Mouse (Mus musculus): ENCODE data around the gene Prss33. TPM values are rescaled to one million over a fixed set of nuclear protein-coding genes. Genes with fewer than 3 reads are reported as not detected.

Gene Prss33
- polyA plus RNA-seq (2012; rRNA removed) = 0.04 and 0.39 TPM in 2 replicates

GRCm38 (mm10) chr17:23836006-23836575, at the start of gene Prss33:
Gene Prss33 (minus strand): TSS chr17:23836056.

GRCm38 (mm10) chr17:23880576-23880975, 44.7 kb upstream of the Prss33 start, which contains the start of the genes Dcpp1 and Dcpp2:
Gene Dcpp1 (plus strand): TSS chr17:23880876.
Gene Dcpp2 (plus strand): TSS chr17:23880880.

DNA sequence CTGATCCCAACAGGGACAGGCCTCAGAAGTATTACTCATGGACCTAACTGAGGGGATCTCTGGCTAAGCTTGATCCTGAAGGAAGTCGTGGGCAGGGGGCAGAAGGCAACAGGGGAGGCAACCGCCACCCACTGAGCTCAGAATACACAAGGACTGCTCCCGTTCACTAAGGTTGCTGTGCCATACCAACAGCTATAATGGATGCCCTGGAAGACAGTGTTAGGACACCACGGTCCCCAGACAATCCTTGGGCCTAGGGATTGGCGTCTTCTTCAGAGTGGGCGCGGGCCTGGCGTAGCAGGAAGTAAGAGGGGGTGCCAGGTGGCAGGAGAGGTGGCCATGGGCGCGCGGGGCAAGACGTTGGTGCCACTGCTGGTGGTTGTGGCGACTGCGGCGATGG, 31.9 kb upstream of the Prss33 start, which contains the start of gene Prss21:
Prss21 (plus strand) TSS at position 301 of the 400 bp plus-strand sequence.

DNA sequence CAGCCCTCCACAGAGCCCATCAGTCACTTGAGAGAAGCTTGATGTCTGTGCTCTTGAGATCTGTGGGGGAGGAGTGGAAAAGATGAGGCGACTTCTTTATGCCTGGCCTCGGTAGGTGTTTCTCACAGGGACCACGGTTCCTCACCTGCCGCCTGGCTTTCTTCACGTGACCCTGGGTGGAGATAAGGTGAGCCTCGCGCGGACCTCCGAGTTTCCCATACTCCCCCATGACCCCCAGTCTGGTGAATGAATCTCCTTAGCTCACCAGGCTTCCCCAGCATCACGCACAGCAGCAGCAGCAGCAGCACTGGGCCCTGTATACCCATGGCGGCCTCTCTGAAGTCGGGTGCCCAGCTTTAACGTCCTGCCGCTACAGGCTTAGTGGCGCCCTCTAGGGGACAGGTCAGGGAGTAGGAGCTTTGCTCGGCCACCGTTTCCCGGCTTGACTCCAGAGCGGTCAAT, 8.0 kb upstream of the Prss33 start, which contains the start of the genes Prss32 and Prss41:
Prss32 (plus strand) TSS at position 44 of the 462 bp plus-strand sequence.
Prss41 (minus strand) TSS at position 361 of the 462 bp plus-strand sequence.

DNA sequence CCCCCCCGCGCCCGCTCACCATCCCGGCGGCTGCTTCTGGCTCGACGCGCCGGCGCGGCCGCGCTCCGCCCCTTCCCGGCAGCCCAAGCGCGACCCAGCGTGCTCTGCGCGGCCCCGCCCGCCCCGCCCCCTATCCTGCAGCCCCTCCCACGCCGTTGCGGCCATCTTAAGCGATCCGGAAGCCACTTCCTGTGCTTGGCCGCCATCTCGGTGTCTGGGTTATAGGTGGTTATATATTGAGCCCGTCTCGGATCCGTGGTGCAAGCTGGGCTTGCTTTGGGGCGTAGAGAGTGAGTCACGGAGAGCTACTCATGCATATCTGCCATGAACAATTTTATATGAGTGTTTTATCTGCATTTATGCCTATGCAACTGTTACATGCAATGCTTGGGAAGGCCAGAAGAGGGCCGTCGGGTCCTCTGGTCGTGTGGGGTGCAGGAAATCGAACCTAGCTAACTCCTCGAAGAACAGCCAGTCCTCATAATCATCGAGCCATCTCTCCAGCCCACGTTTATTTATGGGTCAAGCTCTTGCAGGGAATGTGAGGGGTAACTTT, 6.7 kb downstream of the Prss33 start, which contains the start of gene Elob:
Elob (minus strand) TSS at position 73 of the 556 bp plus-strand sequence.

DNA sequence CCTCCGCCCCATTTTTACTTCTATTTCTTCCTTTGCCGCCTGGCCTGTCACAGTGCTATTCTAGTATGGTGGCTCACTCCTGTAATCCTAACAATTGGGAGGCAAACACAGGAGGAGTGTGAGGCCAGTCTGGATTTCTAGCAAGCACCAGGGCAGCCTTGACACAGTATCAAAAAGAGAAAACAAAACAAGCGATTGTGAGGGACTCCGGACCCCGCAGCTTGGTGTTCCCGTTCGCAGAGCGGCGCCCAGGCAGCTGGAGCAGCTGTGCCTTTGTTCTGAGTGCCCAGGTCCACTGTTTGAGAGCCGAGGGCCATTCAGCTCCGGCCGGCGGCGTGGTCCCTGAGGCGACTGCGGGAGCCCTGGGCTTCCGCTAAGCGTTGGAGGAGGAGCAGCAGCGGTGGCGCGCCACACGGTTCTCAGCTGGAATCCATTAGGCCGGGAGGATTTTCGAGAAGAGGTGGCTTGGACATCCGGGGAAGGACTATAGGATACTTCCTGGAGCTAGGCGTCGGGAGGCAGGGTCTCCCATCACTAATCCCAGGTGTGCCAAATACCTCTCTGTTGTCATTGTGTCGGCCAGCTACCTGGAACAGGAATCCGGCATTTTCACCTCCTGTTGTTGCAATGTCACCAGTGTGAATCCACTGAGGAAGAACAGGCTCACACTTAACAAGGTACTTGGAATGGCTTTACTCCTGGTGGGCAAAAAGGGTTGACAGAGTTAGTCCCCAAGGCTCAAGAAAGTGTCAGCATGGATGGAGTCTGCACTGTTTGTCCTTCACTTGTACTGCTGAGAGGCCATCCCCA, 45.4 kb downstream of the Prss33 start, which contains the start of gene Srrm2:
Srrm2 (plus strand) TSS at position 264 of the 810 bp plus-strand sequence.

GRCm38 (mm10) chr17:23785561-23786471, 50.0 kb downstream of the Prss33 start, which contains the start of gene Flywch2:
Gene Flywch2 (minus strand): TSS chr17:23786081.

Other genes with a start within 250 kb of the Prss33 start
- 7.4 and 8.7 TPM in 2 replicates for gene Zfp13, start 236.6 kb downstream of the Prss33 start, polyA plus RNA-seq (2012; rRNA removed)
- gene Zscan10, start 235.2 kb downstream of the Prss33 start, polyA plus RNA-seq (2012; rRNA removed) = 0.06 TPM in 1 of 2 replicates, not detected in the other
- gene Mmp25, start 190.8 kb downstream of the Prss33 start, polyA plus RNA-seq (2012; rRNA removed) = 0.51 and 0.68 TPM in 2 replicates
- 11.4 and 11.9 TPM in 2 replicates for gene Bicdl2, start 175.6 kb downstream of the Prss33 start, polyA plus RNA-seq (2012; rRNA removed)
- gene Hcfc1r1, start 162.5 kb downstream of the Prss33 start, polyA plus RNA-seq (2012; rRNA removed) = 586 and 660 TPM in 2 replicates
- gene Thoc6, start 162.2 kb downstream of the Prss33 start, polyA plus RNA-seq (2012; rRNA removed) = 11.5 and 15.7 TPM in 2 replicates
- gene Tnfrsf12a, start 158.6 kb downstream of the Prss33 start, polyA plus RNA-seq (2012; rRNA removed) = 20.9 and 37.2 TPM in 2 replicates
- gene Cldn6, start 156.8 kb downstream of the Prss33 start, polyA plus RNA-seq (2012; rRNA removed) = 0.08 and 0.19 TPM in 2 replicates
- not detected in 2 replicates for gene Cldn9, start 152.0 kb downstream of the Prss33 start, polyA plus RNA-seq (2012; rRNA removed)
- not detected in 2 replicates for gene 1520401A03Rik, start 113.3 kb downstream of the Prss33 start, polyA plus RNA-seq (2012; rRNA removed)
- 22.3 and 33.2 TPM in 2 replicates for gene Pkmyt1, start 109.7 kb downstream of the Prss33 start, polyA plus RNA-seq (2012; rRNA removed)
- gene Paqr4, start 95.2 kb downstream of the Prss33 start, polyA plus RNA-seq (2012; rRNA removed) = 95.8 and 156 TPM in 2 replicates
- gene Kremen2, start 90.2 kb downstream of the Prss33 start, polyA plus RNA-seq (2012; rRNA removed) = 3.2 and 6.6 TPM in 2 replicates
- gene Flywch1, start 64.5 kb downstream of the Prss33 start, polyA plus RNA-seq (2012; rRNA removed) = 11.7 and 13.7 TPM in 2 replicates
- gene Flywch2, start 50.0 kb downstream of the Prss33 start, polyA plus RNA-seq (2012; rRNA removed) = 3.7 and 5.8 TPM in 2 replicates
- 196 and 280 TPM in 2 replicates for gene Srrm2, start 45.5 kb downstream of the Prss33 start, polyA plus RNA-seq (2012; rRNA removed)
- gene Elob, start 6.9 kb downstream of the Prss33 start, polyA plus RNA-seq (2012; rRNA removed) = 361 and 511 TPM in 2 replicates
- gene Prss32, start 7.8 kb upstream of the Prss33 start, polyA plus RNA-seq (2012; rRNA removed) = 9.4 and 22.5 TPM in 2 replicates
- gene Prss41, start 8.1 kb upstream of the Prss33 start, polyA plus RNA-seq (2012; rRNA removed) = 0.24 and 1.5 TPM in 2 replicates
- gene Prss21, start 32.0 kb upstream of the Prss33 start, polyA plus RNA-seq (2012; rRNA removed) = not detected in 2 replicates
- gene Dcpp1, start 44.8 kb upstream of the Prss33 start, polyA plus RNA-seq (2012; rRNA removed) = not detected in 2 replicates
- gene Dcpp2, start 44.8 kb upstream of the Prss33 start, polyA plus RNA-seq (2012; rRNA removed) = not detected in 2 replicates
- not detected in 2 replicates for gene Dcpp3, start 81.4 kb upstream of the Prss33 start, polyA plus RNA-seq (2012; rRNA removed)
- not detected in 2 replicates for gene Sbp, start 105.6 kb upstream of the Prss33 start, polyA plus RNA-seq (2012; rRNA removed)
- not detected in 2 replicates for gene Sbpl, start 119.2 kb upstream of the Prss33 start, polyA plus RNA-seq (2012; rRNA removed)
- gene Prss30, start 144.5 kb upstream of the Prss33 start, polyA plus RNA-seq (2012; rRNA removed) = 0.45 and 0.55 TPM in 2 replicates
- gene Prss22, start 162.0 kb upstream of the Prss33 start, polyA plus RNA-seq (2012; rRNA removed) = 0.58 and 0.98 TPM in 2 replicates
- 10.9 and 15.8 TPM in 2 replicates for gene Prss27, start 202.1 kb upstream of the Prss33 start, polyA plus RNA-seq (2012; rRNA removed)
- 12.6 and 22.9 TPM in 2 replicates for gene Kctd5, start 237.4 kb upstream of the Prss33 start, polyA plus RNA-seq (2012; rRNA removed)